Mouse (Mus musculus): Measurements from ENCODE around the gene Rtn4. TPM values are rescaled to one million over a fixed set of nuclear protein-coding genes. Genes with fewer than 3 reads are reported as not detected.

The Rtn4 gene
- polyA plus RNA-seq, 1 experiment: 48.0 TPM

DNA sequence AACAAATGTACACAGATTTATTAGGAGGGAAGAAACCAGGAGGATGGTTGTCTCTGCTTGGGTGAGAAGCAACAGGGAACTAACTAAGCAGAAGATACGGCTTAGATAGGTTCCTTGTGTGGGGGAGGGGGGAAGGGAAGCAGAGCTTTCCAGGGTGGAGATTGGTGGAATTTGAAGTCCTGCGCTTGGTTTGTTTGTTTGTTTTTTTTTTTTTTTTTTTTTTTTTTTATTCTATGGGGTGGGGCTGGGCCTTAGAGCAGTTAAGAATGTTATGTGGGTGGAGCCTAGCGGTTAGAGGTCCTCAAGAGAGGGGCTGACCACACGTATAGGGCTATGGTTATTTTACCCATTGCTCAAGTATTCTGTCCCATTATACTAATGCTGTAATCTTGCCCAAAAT, 23.0 kb upstream of the Rtn4 start:
- 71% methylated on average over 4 of the region's 4 CpGs for WGBS
- H3K27ac ChIP-seq (ENCODE audit: insufficient read depth, low read depth, low read length): no peak overlapping the region
- no peaks in the 10 kb centered on the region for H3K36me3 ChIP-seq (ENCODE audit: control insufficient read depth, insufficient read depth, low read length)
- H3K4me3 ChIP-seq (ENCODE audit: low read depth, low read length): no peak overlapping the region
- H3K27me3 ChIP-seq (ENCODE audit: control insufficient read depth, insufficient read depth, low read length): no peaks in the 10 kb centered on the region
- H3K4me1 ChIP-seq (ENCODE audit: control insufficient read depth, insufficient read depth, insufficient read length, low read length): no peaks in the 10 kb centered on the region
- TF ChIP-seq CTCF (IDR thresholded peaks at IDR 0.05; ENCODE audit: extremely low read depth, insufficient read length, insufficient replicate concordance, low read depth, low read length) (no peak), POLR2A (IDR thresholded peaks at IDR 0.05; ENCODE audit: low read depth, low read length) (no peak)

DNA sequence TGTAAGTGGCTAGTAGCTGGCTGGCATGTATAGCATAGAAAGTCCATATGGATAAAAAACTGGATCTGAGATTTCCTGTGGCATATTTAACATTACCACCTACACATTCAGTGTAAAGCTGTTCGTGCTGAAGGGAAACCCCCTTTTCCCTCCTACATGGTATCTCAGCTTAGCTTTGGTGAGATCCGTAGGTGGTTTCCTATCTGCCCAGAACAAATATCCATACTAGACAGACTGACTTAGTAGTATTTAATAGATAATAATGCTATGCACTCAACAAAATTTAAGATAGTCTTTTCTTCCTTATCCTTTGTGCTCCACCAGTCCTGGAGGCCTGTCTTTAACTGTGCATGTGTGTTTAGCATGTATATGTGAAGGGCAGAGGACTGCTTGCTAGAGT, 19.4 kb upstream of the Rtn4 start:
- TF ChIP-seq CTCF (IDR thresholded peaks at IDR 0.05; ENCODE audit: extremely low read depth, insufficient read length, insufficient replicate concordance, low read depth, low read length): no peak
- TF ChIP-seq POLR2A (IDR thresholded peaks at IDR 0.05; ENCODE audit: low read depth, low read length): no peak
- H3K36me3 ChIP-seq (ENCODE audit: control insufficient read depth, insufficient read depth, low read length): no peaks in the 10 kb centered on the region

DNA sequence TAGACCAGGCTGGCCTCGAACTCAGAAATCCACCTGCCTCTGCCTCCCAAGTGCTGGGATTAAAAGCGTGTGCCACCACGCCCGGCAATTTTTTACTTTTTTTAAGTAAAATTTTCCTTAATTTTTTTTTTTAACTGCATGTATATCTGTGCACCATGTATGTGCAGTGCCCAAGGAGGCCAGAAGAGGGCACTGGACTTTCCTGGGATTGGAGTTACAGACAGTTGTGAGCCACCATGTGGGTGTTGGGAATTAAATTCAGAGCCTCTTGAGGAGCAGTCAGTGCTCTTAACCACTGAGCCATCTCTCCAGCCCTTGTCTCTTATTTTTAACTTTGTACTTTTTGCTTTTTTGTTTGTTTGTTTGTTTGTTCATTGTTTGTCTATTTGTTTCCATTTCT, 16.0 kb upstream of the Rtn4 start:
- no peaks in the 10 kb centered on the region for H3K27me3 ChIP-seq (ENCODE audit: control insufficient read depth, insufficient read depth, low read length)
- no peak overlapping the region for H3K27ac ChIP-seq (ENCODE audit: insufficient read depth, low read depth, low read length)
- H3K36me3 ChIP-seq (ENCODE audit: control insufficient read depth, insufficient read depth, low read length): no peaks in the 10 kb centered on the region
- 91% methylated on average over 4 of the region's 4 CpGs for WGBS
- no peak overlapping the region for H3K4me3 ChIP-seq (ENCODE audit: low read depth, low read length)
- no peak for TF ChIP-seq CTCF (IDR thresholded peaks at IDR 0.05; ENCODE audit: extremely low read depth, insufficient read length, insufficient replicate concordance, low read depth, low read length)
- no peak for TF ChIP-seq POLR2A (IDR thresholded peaks at IDR 0.05; ENCODE audit: low read depth, low read length)
- H3K4me1 ChIP-seq (ENCODE audit: control insufficient read depth, insufficient read depth, insufficient read length, low read length): no peaks in the 10 kb centered on the region

More for the DNA sequence above, 19.4 kb upstream of the Rtn4 start:
- Histone ChIP-seq H3K4me1 (ENCODE audit: control insufficient read depth, insufficient read depth, insufficient read length, low read length) (no peaks in the 10 kb centered on the region), H3K27me3 (ENCODE audit: control insufficient read depth, insufficient read depth, low read length) (no peaks in the 10 kb centered on the region), H3K27ac (ENCODE audit: insufficient read depth, low read depth, low read length) (no peak overlapping the region), H3K4me3 (ENCODE audit: low read depth, low read length) (no peak overlapping the region)
- 72% methylated on average over 2 of the region's 2 CpGs for WGBS

DNA sequence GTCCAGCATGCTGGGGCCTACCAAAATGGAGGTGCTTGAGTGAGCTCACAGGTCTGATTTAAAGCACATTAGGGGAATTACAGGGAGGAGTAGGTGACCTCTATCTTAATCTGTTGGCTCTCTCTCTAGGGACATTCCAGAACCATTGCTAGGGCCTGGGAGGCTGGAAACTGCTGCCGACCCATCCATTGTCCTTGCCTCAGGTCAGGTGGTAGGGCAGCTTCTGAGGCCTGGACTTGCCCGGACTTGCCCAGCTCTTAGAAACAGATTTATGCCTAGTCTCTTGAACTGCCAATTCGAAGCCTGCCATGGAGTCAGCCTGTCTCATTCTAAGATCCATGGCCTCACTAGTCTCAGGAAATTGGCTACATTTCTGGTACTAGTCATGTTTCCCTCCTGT, 12.8 kb upstream of the Rtn4 start:
- Histone ChIP-seq H3K4me1 (ENCODE audit: control insufficient read depth, insufficient read depth, insufficient read length, low read length) (no peaks in the 10 kb centered on the region), H3K36me3 (ENCODE audit: control insufficient read depth, insufficient read depth, low read length) (no peaks in the 10 kb centered on the region), H3K4me3 (ENCODE audit: low read depth, low read length) (no peak overlapping the region), H3K27me3 (ENCODE audit: control insufficient read depth, insufficient read depth, low read length) (no peaks in the 10 kb centered on the region), H3K27ac (ENCODE audit: insufficient read depth, low read depth, low read length) (no peak overlapping the region)
- 85% methylated on average over 3 of the region's 3 CpGs for WGBS
- TF ChIP-seq CTCF (IDR thresholded peaks at IDR 0.05; ENCODE audit: extremely low read depth, insufficient read length, insufficient replicate concordance, low read depth, low read length): no peak
- no peak for TF ChIP-seq POLR2A (IDR thresholded peaks at IDR 0.05; ENCODE audit: low read depth, low read length)

DNA sequence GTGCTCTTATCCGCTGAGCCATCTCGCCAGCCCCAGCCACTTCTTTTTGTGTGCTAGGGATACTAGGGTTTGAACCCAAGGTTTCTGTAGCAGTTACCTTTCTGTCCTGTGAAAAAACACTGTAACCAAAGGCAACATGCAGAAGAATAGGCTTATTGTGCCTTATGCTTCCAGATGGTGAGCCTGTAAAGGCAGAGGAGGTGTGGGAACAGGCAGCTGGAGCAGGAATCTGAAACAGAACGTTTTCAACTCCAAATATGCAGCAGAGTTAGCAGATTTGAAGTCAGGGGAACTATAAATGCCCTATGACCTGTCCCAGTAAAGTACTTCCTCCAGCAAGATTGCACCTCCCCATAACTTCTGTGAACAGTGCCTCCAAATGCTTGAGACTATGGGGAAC, 12.0 kb upstream of the Rtn4 start:
- Histone ChIP-seq H3K36me3 (ENCODE audit: control insufficient read depth, insufficient read depth, low read length) (no peaks in the 10 kb centered on the region), H3K4me1 (ENCODE audit: control insufficient read depth, insufficient read depth, insufficient read length, low read length) (no peaks in the 10 kb centered on the region), H3K27me3 (ENCODE audit: control insufficient read depth, insufficient read depth, low read length) (no peaks in the 10 kb centered on the region), H3K27ac (ENCODE audit: insufficient read depth, low read depth, low read length) (no peak overlapping the region), H3K4me3 (ENCODE audit: low read depth, low read length) (no peak overlapping the region)
- 70% methylated on average over 3 of the region's 3 CpGs for WGBS
- TF ChIP-seq POLR2A (IDR thresholded peaks at IDR 0.05; ENCODE audit: low read depth, low read length) (no peak), CTCF (IDR thresholded peaks at IDR 0.05; ENCODE audit: extremely low read depth, insufficient read length, insufficient replicate concordance, low read depth, low read length) (no peak)

DNA sequence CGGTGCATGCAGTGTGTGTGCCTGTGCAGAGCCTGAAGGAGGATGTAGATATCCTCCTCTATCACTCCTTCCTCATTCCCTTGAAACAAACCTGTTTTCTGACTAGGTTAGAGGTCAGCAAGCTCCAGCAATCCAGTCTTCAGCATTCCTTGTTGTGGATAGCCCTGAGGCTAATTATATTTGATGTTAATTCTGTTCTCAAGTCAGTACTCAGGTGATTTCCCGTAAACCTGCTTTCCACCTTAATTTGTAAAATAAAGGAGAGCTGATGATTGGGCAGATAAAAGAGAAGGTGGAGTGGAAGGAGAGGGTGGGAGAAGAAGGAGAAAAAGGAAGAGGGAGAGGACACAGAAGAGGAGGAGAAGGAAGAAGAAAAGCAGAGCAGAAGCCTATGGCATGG, 8.5 kb upstream of the Rtn4 start:
- WGBS: 79% methylated on average over 2 of the region's 2 CpGs
- no peaks in the 10 kb centered on the region for H3K27me3 ChIP-seq (ENCODE audit: control insufficient read depth, insufficient read depth, low read length)

DNA sequence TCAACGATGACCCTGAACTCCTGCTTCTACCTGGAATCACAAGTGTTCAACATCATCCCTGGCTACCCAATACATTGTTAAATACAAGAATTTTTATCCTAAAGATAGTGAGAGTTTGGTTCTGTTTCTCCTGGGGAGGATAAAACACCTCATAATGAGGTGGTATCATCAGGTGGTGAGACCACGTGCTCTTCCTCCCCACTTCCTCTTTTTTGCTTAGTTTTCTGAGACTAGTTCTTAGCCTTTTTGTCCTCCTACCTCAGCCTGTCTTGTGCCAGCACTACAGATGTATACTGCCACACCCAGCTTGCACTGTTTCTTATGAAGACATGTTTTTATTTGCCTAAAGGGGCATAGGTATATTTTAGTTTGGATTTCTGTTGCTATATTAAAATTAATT, 6.6 kb upstream of the Rtn4 start:
- TF ChIP-seq POLR2A (IDR thresholded peaks at IDR 0.05; ENCODE audit: low read depth, low read length) (no peak), CTCF (IDR thresholded peaks at IDR 0.05; ENCODE audit: extremely low read depth, insufficient read length, insufficient replicate concordance, low read depth, low read length) (no peak)
- Histone ChIP-seq H3K4me3 (ENCODE audit: low read depth, low read length) (no peak overlapping the region), H3K36me3 (ENCODE audit: control insufficient read depth, insufficient read depth, low read length) (no peaks in the 10 kb centered on the region), H3K27me3 (ENCODE audit: control insufficient read depth, insufficient read depth, low read length) (no peaks in the 10 kb centered on the region), H3K4me1 (ENCODE audit: control insufficient read depth, insufficient read depth, insufficient read length, low read length) (no peaks in the 10 kb centered on the region), H3K27ac (ENCODE audit: insufficient read depth, low read depth, low read length) (no peak overlapping the region)
- WGBS: 74% methylated on average over 2 of the region's 2 CpGs

More for the DNA sequence above, 8.5 kb upstream of the Rtn4 start:
- Histone ChIP-seq H3K27ac (ENCODE audit: insufficient read depth, low read depth, low read length) (no peak overlapping the region), H3K4me1 (ENCODE audit: control insufficient read depth, insufficient read depth, insufficient read length, low read length) (no peaks in the 10 kb centered on the region), H3K36me3 (ENCODE audit: control insufficient read depth, insufficient read depth, low read length) (no peaks in the 10 kb centered on the region), H3K4me3 (ENCODE audit: low read depth, low read length) (no peak overlapping the region)
- TF ChIP-seq CTCF (IDR thresholded peaks at IDR 0.05; ENCODE audit: extremely low read depth, insufficient read length, insufficient replicate concordance, low read depth, low read length): no peak
- no peak for TF ChIP-seq POLR2A (IDR thresholded peaks at IDR 0.05; ENCODE audit: low read depth, low read length)

DNA sequence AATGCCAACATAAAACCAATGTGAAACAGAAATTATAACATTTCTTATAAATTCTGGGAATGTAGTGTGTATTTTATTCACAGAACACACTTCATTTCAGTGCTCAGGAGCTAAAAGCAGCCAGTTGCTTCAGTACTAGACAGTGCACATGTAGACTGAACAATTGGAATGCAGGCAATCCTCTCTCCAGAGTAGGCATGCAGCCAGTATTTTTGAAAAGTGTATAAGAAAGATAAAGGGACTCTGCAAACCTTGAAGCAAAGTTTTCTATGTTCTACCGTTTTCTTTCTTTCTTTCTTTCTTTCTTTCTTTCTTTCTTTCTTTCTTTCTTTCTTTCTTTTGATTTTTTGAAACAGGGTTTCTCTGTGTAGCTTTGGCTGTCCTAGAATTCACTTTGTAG, 1.2 kb upstream of the Rtn4 start:
- H3K27me3 ChIP-seq (ENCODE audit: control insufficient read depth, insufficient read depth, low read length): no peaks in the 10 kb centered on the region
- H3K4me3 ChIP-seq (ENCODE audit: low read depth, low read length): no peak overlapping the region
- H3K36me3 ChIP-seq (ENCODE audit: control insufficient read depth, insufficient read depth, low read length): no peaks in the 10 kb centered on the region
- TF ChIP-seq POLR2A (IDR thresholded peaks at IDR 0.05; ENCODE audit: low read depth, low read length) (no peak), CTCF (IDR thresholded peaks at IDR 0.05; ENCODE audit: extremely low read depth, insufficient read length, insufficient replicate concordance, low read depth, low read length) (no peak)
- no peaks in the 10 kb centered on the region for H3K4me1 ChIP-seq (ENCODE audit: control insufficient read depth, insufficient read depth, insufficient read length, low read length)
- H3K27ac ChIP-seq (ENCODE audit: insufficient read depth, low read depth, low read length): no peak overlapping the region
- 81% methylated on average over 1 of the region's 1 CpGs for WGBS

Measured in small intestine, adult 2 months (tissue).